Mouse (Mus musculus) ovary, adult 18-20 months (tissue): ENCODE data around the gene Tnni2.

Experiments used
- DNase-seq: peaks from one replicate; pipeline ENCODE4 v3.0.0; 2022; ENCODE audit warnings: low spot score, mixed read lengths

Tnni2 gene

GRCm38 (mm10) chr7:142482256-142482609 is 40.6 kb downstream of the Tnni2 start:
- DNase-seq, result no peak

- no peak for DNase-seq
These were observed 41.5 kb downstream of the Tnni2 start for GRCm38 (mm10) chr7:142483136-142483535.

GRCm38 (mm10) chr7:142484780-142485179 is 43.2 kb downstream of the Tnni2 start:
- DNase-seq, result no peak

- no peak for DNase-seq
These were observed 45.1 kb downstream of the Tnni2 start for GRCm38 (mm10) chr7:142486751-142487162.

GRCm38 (mm10) chr7:142487341-142487859 is 45.8 kb downstream of the Tnni2 start:
- no peak for DNase-seq

GRCm38 (mm10) chr7:142488053-142488452 is 46.4 kb downstream of the Tnni2 start:
- no peak for DNase-seq

GRCm38 (mm10) chr7:142493535-142493934 is 51.9 kb downstream of the Tnni2 start:
- no peak for DNase-seq
